Mouse (Mus musculus): ENCODE measurements around the gene Gm27021.

The Gm27021 gene

DNA sequence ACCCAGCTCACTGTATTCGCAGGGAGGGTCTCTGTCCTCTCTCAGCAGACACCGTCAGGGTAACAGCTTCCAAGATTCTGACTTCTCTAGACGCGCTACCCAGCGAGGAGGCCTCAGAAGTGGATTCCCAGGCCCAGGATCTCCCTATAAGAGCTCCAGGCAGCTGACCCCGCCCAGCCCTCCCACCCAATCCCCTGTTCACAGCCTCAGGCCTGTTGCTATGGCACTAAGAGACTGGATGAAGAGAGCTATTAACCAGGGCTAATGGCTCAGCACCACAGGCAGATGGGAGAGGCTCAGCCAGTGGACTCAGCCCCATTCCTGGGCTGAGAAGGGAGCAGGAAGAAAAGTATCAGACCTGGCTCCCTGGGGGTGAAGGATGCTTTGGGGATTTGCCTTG is 65.2 kb downstream of the Gm27021 start:
- no peak for DNase-seq (ENCODE audit: low spot score in 2 of 2)

DNA sequence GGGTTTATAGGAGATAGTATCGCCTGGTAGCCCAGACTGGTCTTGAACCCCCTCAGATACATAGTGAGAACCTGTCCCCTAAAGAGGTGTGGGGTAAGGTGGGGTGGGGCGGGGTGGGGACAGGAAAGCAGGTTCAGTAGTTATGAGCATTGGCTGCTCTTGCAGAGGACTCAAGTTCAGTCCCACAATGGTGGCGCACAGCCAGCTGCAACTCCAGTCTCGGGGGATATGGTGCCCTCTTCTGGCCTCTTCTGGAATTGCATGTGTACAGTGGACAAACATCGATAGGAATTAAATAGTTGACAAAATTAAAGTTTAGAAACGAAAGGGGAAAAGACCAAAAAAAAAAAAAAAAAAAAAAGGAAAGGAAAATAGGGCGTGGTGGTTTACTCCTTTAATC is 68.4 kb downstream of the Gm27021 start:
- peak; percentile 67 to 77 for DNase-seq (ENCODE audit: low spot score in 2 of 2)

DNA sequence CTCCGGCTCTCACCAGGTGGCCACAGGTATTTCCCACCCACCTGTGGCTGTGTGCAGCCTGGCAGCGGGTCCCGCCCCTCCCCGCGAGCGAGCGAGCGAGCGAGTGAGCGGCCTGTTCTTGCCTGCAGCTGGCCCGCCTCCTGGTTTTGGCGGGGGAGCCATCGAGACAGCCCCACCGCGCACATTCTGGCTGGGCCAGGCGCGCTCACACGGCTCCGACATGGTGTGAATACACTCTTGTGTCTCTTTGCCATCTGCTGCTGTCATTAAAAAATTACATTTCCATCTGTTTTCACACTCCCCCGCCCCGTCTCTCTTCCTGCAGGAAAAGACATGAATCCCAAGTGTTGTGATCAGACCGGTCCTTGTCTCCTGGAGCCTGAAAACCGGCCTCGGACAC is 69.3 kb downstream of the Gm27021 start:
- no peak for DNase-seq (ENCODE audit: low spot score in 2 of 2)

DNA sequence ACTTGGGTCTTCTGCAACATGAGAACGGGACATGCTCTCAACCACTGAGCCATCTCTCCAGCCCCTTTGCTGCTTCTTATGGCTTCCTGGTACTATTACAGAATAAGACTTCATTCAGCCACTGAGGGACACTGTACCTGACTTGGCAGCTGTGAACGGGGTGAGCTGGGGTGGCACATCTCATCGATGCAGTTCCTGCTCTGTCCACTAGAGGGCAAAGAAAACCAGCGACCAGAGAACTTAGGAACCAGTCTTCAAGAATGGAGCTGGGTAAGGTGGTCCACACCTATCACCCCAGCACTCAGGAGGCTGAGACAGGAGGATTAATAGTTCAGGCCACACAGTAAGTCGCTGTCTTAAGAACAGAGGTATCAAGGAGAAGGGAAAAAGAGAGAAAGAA is 71.9 kb downstream of the Gm27021 start:
- DNase-seq (ENCODE audit: low spot score in 2 of 2) = peak; percentile 48 to 66

DNA sequence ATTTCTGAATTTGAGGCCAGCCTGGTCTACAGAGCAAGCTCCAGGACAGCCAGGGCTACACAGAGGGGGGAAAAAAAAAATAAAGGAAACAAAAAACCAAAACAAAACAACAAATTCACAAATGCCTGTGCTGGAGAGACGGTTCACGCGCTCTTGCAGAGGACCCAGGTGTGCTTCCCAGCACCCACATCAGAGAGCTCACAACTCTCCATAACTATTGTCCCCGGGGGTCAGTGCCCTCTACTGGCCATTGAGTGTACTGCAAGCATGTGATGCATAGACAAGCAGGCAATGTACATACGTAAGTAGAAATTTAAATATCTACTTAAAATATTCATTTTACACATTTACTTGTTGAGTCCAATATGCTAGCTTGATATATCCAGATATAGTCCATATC is 73.3 kb downstream of the Gm27021 start:
- DNase-seq (ENCODE audit: low spot score in 2 of 2) = peak in 1 of 2 experiments; percentile 36

DNA sequence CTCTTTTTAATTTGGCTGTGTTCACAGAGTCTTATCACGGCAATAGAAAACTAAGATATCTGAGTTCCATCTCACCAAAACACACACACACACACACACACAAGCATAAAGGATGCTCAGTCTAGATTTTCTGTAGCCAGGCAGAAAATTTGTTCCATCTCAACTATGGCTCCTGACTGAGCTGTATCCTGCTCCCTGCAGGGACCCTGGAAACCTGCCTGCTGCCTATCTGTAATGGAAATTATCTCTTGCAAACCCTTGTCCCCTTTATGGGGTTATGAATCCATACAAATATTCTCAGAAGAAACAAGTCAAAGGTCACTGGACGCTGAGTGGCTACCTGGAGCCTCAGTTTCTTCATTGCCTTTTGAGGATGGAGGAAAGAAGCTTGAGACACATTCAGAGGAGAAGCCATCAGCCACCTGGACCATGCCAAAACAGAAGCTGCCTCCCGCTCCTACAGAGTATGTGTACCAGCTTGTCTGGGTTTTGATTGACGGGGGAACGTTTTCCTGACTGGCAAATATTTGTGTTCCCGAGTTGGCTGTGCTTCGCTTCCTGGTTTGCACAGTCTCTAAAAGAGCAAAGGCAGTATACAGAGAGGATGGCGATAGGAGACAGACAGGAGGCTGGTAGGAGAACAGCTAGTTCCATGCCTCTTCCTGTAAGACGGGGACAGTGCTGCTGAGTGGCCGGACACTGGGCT is 76.1 kb downstream of the Gm27021 start:
- no peak for DNase-seq (ENCODE audit: low spot score in 2 of 2)

DNA sequence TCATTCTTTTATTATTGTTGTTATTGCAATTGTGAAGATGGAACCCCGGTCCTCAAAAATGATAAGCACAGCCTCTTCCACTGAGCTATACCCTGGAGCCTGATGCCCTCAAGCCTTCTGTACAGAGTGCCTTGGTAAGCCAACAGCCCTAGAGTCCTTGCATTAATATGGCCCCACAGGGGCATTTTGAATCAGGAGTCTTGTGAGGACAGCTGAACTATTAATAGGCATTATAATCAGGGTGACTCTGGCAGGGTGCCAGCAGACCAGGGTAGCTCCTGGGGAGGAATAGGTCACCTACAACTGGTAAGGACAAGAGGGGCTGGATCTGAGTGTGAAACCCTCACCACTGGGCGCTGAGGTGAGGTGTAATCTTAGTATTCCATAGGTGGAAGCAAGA is 78.0 kb downstream of the Gm27021 start:
- no peak for DNase-seq (ENCODE audit: low spot score in 2 of 2)

DNA sequence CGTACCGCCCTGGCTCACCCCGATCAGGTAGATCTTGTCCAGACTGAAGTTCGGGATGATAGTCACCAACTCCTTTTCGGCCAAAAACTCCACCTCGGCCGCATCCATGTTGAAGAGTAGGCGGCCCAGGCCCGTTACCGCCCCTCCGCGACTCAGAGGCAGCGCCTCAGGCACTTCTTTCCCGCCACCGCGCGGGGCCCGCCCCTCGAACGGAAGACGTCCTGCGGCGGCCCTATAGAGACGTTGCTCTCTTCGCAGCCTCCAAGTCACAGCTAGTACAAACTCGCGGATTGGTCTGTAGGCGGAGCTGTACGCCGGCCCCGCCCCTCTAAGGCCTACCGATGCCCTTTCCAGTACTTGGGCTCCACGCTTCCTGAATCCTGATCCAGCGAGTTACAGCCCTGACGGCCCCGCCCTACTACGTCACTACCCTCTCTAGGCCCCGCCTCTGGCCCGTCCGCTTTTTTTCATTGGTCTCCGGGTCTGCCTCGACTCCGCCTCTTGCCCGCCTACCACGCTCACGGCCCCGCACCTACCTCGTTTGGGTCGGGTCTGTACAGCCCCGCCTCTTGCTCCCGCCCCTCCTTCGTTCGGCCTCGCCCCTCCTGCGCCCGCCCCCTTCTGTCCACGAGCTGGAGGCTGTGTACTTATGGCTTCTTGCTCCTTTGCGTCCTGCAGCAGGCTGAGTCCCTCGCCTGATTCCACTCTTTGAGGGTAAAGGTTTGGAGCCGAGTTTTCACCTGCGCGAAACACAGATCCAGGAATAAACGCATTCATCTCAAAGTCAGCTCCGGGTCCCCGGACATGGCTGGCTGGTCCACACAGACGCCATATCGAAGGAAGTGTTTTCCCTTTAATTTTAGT is 78.7 kb downstream of the Gm27021 start, which contains the start of gene Gins2:
Gene Gins2 (minus strand): TSS at position 397 of the 864 bp plus-strand sequence.
- DNase-seq (ENCODE audit: low spot score in 2 of 2) = peak; percentile 95 to 98

DNA sequence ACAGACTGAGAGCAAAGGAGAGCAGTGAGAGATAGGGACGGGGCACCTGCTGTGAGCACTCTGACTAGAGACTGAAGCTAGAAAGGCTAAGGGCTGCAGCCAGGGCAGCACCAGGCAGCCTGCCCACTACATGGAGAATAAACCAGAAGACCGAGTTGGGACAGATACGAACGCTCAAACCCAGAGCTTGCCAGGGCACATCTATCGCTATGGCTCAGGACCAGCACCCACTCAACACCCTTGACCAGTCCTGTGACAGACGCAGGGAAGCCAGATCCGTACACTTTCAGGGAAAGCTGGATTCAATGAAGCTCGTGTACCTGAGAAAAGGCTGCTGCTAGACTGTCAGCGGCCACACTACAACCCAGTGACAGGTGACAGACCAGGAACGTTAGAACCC is 82.4 kb downstream of the Gm27021 start:
- no peak for DNase-seq (ENCODE audit: low spot score in 2 of 2)

DNA sequence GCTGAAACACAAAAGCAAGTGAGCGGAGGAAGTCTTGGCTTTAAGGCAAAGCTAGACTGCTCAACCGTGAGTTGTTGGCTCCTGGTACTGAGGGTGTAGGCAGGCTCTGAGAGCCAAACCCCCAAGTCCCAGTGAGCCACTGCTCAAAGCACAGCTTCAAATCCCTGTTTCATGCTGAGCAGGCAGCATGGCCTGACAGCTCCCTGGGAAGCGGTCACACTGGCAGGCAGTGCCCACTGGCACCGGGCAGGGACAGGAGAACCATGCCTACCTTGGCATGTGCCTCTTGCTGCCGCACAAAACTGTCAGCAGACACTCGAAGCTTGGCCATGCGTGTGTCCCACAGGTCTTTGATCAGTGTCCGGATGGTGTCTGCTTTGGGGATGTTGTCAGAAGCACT is 86.1 kb downstream of the Gm27021 start:
- no peak for DNase-seq (ENCODE audit: low spot score in 2 of 2)

DNA sequence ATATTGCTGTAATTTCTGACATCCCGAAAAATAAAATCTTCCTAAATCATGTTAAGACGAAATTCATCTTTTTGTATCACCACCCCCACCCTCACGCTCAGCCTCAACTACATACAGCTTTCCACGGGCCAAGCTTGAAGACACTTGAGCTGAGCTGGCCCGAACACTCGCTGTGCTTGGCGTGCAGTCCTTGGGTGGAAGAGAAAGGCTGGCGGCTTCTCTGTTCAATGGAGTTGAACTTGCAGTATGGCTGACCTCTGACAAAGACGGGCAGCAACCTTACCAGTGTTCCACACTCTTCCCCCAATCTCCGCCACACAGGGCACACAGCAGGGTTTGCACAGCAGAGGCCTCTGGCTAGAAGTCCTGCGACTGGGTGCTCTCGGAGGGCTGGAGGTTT is 86.5 kb downstream of the Gm27021 start:
- DNase-seq (ENCODE audit: low spot score in 2 of 2) = no peak

DNA sequence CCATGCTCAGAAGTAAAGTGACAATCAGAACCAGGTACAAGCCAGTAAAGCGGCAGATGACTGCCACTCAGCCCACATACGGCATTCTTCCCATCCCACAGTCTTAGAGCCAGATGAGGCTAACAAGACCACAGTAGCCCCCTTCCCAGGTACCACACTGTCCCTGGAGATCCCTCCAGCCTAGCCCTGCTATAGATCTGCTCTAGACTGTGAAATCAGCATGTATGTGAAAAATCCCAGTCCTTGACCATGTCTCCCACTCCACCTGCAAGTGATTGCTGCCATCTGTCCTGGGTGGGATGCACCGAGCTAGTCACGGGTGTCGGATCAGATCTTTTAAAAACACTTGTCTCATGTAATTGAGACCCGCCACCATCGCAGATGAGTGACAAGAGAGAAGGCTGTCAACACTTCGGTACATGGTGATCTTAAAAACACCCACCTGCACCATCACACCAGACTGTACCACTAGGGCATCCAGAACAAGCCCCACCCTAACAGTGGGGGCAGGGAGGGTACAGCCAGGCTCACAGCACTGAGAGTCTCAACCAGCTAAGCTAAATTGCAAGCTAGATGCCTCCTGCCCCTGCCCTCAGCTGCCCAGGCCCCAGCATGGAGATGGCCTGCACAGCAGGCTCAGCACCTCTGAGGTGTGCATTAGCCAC is 87.4 kb downstream of the Gm27021 start:
- DNase-seq (ENCODE audit: low spot score in 2 of 2) = no peak

DNA sequence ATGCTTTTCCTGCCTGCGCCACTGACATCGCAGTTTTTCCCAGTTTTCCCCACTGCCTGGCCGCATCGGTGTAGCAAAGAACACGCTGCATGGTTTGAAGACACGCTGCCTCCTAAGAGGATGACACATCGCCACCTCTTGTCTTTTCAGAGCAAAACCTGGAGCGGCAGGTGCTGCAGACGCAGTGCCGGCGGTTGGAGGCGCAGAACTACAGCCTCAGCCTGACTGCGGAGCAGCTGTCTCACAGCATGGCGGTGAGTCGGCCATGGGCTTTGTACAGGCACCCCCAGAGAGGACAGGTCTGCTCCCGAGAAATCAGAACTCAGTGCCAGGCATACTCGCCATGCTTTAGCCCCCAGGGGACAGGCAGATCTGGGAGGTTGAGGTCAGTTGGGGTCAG is 90.1 kb downstream of the Gm27021 start:
- DNase-seq (ENCODE audit: low spot score in 2 of 2) = no peak

DNA sequence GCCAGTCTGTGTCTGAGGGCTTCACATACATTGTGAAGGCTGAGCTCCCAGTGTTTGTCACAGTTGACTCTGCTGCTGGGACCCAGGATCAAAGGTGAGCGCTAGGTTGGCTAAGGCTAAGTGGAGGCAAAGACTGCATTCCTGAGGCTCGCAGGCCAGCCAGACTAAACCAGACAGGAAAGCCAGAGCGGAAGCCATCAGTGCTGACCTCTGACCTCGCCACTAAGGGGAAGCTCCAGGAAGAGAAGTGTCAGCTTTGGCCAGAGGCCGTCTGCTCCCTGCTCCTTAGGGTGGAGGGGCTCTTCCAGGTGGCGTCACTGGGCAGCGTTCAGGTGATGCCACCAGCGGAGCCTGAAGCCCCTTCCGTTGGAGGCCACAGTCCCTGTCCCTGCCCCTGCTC is 92.1 kb downstream of the Gm27021 start:
- no peak for DNase-seq (ENCODE audit: low spot score in 2 of 2)

DNA sequence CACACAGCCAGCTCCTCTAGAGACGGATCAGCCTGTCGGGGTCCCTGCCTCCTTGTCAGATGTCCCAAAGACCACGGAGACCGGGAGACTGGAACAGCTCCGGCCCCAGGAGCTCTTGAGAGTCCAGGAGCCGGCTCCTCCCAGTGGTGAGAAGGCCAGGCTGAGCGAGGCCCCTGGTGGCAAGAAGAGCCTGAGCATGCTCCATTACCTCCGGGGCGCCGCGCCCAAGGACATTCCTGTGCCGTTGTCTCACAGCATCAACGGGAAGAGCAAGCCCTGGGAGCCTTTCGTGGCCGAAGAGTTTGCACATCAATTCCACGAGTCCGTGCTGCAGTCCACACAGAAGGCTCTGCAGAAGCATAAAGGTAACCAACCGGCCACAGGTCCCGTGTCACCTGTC is 92.9 kb downstream of the Gm27021 start:
- DNase-seq (ENCODE audit: low spot score in 2 of 2) = no peak

DNA sequence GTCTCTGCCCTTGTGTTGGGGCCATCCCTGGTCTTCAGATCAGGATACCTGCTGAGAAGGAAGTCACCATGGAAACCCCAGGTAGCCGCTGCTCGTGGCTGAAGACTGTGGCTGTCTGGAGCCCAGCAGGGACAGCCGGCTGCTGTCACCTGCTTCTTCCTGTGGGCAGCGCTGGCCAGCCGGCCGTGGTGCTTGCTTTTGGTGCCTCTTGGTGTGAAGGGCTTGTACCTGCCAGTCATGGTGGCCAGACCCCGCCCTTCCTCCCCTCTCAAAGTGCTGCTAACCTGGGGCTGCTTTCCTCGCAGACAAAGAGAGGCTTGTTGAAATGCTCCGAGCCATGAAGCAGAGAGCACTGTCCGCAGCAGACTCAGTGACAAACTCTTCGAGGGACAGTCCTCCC is 94.0 kb downstream of the Gm27021 start:
- DNase-seq (ENCODE audit: low spot score in 2 of 2) = no peak

DNA sequence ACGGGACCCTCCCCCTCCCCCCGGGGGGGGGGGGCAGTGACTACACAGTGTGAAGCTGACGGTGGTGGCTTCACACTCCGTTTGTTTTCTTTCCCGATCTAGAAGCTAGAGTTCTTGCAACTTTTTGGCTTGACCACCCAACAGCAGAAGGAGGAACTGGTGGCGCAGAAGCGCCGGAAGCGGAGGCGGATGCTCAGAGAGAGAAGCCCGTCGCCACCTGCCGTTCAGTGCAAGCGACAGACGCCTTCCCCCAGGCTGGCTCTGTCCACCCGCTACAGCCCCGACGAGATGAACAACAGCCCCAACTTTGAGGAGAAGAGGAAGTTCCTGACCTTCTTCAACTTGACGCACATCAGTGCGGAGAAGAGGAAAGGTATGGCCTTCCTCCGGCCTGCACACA is 95.3 kb downstream of the Gm27021 start:
- peak; percentile 33 to 72 for DNase-seq (ENCODE audit: low spot score in 2 of 2)

DNA sequence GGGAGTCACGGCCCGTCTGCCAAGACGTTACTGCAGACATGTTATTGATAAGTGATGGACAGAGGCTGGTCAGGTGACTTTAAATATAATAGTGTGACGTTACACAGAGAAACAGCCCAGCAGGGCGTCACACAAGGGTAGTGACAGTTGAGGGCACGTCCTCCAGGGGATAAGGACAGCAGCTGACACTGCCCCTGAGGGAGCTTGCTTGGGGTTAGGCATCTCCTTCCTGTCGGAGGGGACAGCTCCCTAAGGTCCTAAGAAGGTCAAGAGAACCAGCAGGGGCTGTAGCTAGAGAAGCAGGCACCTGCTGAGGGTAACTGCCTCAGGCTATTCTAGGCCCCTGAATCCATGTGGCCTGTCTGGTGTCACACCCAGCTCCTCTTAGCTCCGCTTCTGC is 96.3 kb downstream of the Gm27021 start:
- DNase-seq (ENCODE audit: low spot score in 2 of 2) = peak in 1 of 2 experiments; percentile 13

DNA sequence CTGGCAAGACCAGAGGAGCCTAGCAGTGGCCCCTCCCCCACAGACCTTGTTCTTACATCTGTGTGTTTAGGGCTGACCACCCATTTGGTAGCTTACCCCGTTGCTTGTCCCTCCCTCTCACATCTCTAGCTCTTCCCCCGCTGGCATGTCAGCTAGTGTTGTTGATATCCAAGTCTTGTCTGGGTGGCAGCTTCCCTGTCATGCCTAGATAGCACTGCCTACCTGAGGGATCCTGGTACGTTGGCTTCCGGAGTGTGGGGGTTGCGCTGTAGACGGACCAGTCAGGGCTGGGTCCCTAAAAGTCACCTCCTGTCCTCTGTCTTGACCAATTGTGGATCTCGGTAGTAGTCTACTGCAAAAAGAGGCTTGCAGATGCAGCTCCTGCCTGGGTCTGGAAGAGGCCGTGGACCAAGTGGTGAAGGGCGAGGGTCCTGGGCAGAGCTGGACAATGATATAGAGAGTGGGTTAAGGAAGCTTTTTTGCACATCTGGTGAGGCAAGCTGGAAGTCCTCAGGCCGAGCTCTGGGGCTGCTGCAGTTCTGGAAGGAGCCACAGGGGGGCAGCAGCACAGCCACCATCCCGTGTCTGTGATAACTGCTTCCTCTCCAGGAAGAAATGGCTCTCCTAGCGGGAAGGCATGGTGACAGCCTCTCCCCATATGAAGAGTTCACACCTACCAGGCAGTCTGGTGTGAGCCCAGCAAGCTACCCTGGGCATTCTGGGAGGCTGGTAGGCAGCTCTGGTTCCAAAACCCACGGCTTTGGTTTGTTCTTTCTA is 97.8 kb downstream of the Gm27021 start:
- DNase-seq (ENCODE audit: low spot score in 2 of 2) = peak; percentile 48 to 67

DNA sequence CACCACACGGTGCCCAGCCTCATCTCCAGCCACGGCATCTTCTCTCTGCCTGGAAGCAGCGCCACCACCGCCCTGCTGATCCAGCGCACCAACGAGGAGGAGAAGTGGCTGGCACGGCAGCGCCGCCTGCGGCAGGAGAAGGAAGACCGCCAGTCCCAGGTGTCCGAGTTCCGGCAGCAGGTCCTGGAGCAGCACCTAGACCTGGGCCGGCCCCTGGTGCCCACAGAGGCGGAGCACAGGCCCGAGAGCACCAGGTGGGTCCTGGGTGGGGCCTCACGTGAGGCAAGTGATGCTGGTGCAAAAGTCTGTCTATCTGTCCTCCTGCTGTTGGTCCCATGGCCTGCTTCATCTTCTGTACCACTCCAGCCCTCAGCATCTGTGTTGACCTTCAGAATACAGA is 98.8 kb downstream of the Gm27021 start:
- DNase-seq (ENCODE audit: low spot score in 2 of 2) = no peak

DNA sequence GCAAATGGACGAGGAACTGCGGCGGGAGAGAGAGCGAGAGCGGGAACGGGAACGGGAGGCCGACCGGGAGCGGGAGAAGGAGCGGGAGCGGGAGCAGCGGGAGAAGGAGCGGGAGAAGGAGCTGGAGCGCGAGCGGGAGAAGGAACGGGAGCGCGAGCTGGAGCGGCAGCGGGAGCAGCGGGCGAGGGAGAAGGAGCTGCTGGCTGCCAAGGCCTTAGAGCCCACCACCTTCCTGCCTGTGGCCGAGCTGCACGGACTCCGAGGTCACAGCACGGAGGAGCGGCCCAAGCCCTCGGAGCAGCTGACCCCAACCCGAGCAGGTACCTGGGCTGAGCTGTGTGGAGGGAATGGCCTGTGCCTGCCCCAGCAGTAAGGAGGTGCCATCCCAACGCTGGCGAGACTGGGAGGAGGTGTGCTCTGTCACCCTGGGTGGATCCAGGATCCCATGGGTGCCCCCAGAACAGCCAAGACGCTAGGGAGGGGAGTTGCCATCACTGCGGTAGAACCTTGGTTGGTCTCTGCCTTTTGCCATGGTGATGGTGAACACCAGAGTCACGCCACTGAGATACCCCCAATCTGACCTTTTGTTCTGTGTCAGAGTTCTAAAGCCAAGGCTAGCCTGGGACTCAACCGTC is 99.6 kb downstream of the Gm27021 start:
- no peak for DNase-seq (ENCODE audit: low spot score in 2 of 2)
